Comparison of ENCODE assay signal across 14 mouse cellular contexts in the genomic region with DNA sequence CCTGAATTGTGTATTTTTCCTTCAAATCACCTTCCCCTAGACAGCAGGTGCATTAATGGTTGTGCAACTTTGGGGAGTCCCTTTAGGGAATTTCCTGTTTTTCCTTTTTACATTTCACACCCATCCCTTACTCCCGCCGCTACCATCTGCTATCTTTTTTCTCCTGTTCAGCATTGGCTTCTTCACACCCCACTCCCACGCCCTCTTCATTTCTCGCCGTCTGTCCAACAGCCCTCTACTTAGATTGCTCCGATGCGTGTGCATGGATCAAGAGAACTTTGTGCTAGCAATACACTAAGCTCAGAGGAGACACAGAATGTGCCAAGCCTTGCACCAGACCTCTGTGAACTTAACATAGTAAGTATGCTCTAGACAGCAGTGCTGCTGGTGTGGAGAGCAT. TPM values are rescaled to one million over a fixed set of nuclear protein-coding genes. Genes with fewer than 3 reads are reported as not detected.
DNase-seq lines count a peak whose midpoint lies in the region; ATAC-seq and TF ChIP-seq lines count a peak whose summit lies in the region.
"Had no signal": no experiment of that assay in that cellular context is flagged by ENCODE, and none has a peak within 500 bp of the region (broad histone marks: within the 10 kb centered on the region; RNA-seq: fewer than 3 reads in every experiment).

No protein-coding gene starts in this region.

- H3K9me3 ChIP-seq in forebrain, postnatal 0 days (ENCODE audit: low read length), result no peaks in the 10 kb centered on the region
- no peaks in the 10 kb centered on the region for H3K9me3 ChIP-seq in heart, embryonic 10.5 days
- H3K9me3 ChIP-seq: stomach, embryonic 15.5 days had no signal

- H3K27ac ChIP-seq in forebrain, postnatal 0 days (ENCODE audit: low read depth, low read length), result no peak overlapping the region
- H3K27ac ChIP-seq in heart, embryonic 10.5 days, result no peak overlapping the region
- H3K27ac ChIP-seq: hindbrain, embryonic 14.5 days; stomach, embryonic 15.5 days had no signal

- H3K27me3 ChIP-seq in forebrain, postnatal 0 days (ENCODE audit: insufficient read depth, low read length), result no peaks in the 10 kb centered on the region
- no peaks in the 10 kb centered on the region for H3K27me3 ChIP-seq in heart, embryonic 10.5 days (ENCODE audit: insufficient read depth, poor library complexity, severe bottlenecking)
- H3K27me3 ChIP-seq: stomach, embryonic 15.5 days had no signal

- no peak overlapping the region for H3K9ac ChIP-seq in forebrain, postnatal 0 days
- H3K9ac ChIP-seq: hindbrain, embryonic 14.5 days; stomach, embryonic 15.5 days had no signal

- H3K4me1 ChIP-seq in forebrain, postnatal 0 days (ENCODE audit: insufficient read depth), result no peaks in the 10 kb centered on the region
- H3K4me1 ChIP-seq in heart, embryonic 10.5 days, result no peaks in the 10 kb centered on the region
- H3K4me1 ChIP-seq: stomach, embryonic 15.5 days had no signal

- no peak for TF ChIP-seq CTCF in forebrain, postnatal 0 days (IDR thresholded peaks at IDR 0.05; ENCODE audit: low read depth)

- H3K4me3 ChIP-seq in forebrain, postnatal 0 days (ENCODE audit: low read depth, low read length), result no peak overlapping the region
- H3K4me3 ChIP-seq in heart, embryonic 10.5 days, result no peak overlapping the region
- H3K4me3 ChIP-seq: myocyte; stomach, embryonic 15.5 days had no signal

- no peak for DNase-seq in cerebellum, adult 11 months
- peak; percentile 21 for DNase-seq in forebrain, postnatal 0 days
- peak; percentile 34 to 72 for DNase-seq in layer of hippocampus, postnatal 14 days (ENCODE audit: low spot score in 2 of 2)
- DNase-seq in right cerebral cortex, postnatal 14 days, result peak; percentile 55
- no peak for DNase-seq in thymus, postnatal 4 days
- no peak for DNase-seq in embryo, embryonic 10.5 days (ENCODE audit: low spot score)
- DNase-seq in heart, embryonic 10.5 days (ENCODE audit: low spot score), result no peak
- DNase-seq: liver had no signal

- no peak overlapping the region for H3K4me2 ChIP-seq in forebrain, postnatal 0 days (ENCODE audit: low read depth)
- H3K4me2 ChIP-seq: hindbrain, embryonic 14.5 days; stomach, embryonic 15.5 days had no signal

- ATAC-seq in cerebellum, adult (ENCODE audit: insufficient number of reproducible peaks, low FRiP score, low TSS enrichment), result peak; percentile 80
- ATAC-seq in forebrain, postnatal 0 days, result peak; percentile 59

- H3K36me3 ChIP-seq in forebrain, postnatal 0 days (ENCODE audit: insufficient read depth), result no peaks in the 10 kb centered on the region; the same call in 1 of the 2 replicates
- 0 out of 2 replicates have a peak, but pooled peaks cover 5% of the 10 kb centered on the region for H3K36me3 ChIP-seq in heart, embryonic 10.5 days
- H3K36me3 ChIP-seq: stomach, embryonic 15.5 days had no signal

- 73% methylated on average over 7 of the region's 7 CpGs for WGBS in forebrain, postnatal 0 days
- 90% methylated on average over 7 of the region's 7 CpGs for WGBS in heart, embryonic 10.5 days

RNA-seq across cellular contexts. Expression of gene 3830406C13Rik, which starts 12.4 kb away (rescaled TPM):
- total RNA-seq in forebrain, postnatal 0 days (2014; rRNA removed), result 27.8 and 40.2 TPM in 2 replicates
- 35.2 and 39.0 TPM in 2 replicates for polyA plus RNA-seq in forebrain, postnatal 0 days (2015; fragmentation: Nextera tagmentation; extraction: Ambion mirVana)
- total RNA-seq in layer of hippocampus, postnatal 14 days (2021), result 10 to 100 TPM; 30.8 to 32.4 TPM
- polyA plus RNA-seq in heart, embryonic 10.5 days (2016; fragmentation: Nextera tagmentation; extraction: Ambion mirVana), result 20.5 and 21.9 TPM in 2 replicates

RNA-seq across cellular contexts. Expression of gene Gm49355, which starts 12.6 kb away (rescaled TPM):
- 0.15 TPM in 1 of 2 replicates, not detected in the other for total RNA-seq in forebrain, postnatal 0 days (2014; rRNA removed)
- 0.15 and 0.21 TPM in 2 replicates for polyA plus RNA-seq in forebrain, postnatal 0 days (2015; fragmentation: Nextera tagmentation; extraction: Ambion mirVana)
- under 1 TPM in 1 of 2 experiments, not detected in 1; 0.17 TPM for total RNA-seq in layer of hippocampus, postnatal 14 days (2021)
- 0.14 and 0.20 TPM in 2 replicates for polyA plus RNA-seq in heart, embryonic 10.5 days (2016; fragmentation: Nextera tagmentation; extraction: Ambion mirVana)

RNA-seq across cellular contexts. Expression of gene Fezf2, which starts 51.6 kb away (rescaled TPM):
- total RNA-seq in forebrain, postnatal 0 days (2014; rRNA removed), result 26.8 and 27.5 TPM in 2 replicates
- polyA plus RNA-seq in forebrain, postnatal 0 days (2015; fragmentation: Nextera tagmentation; extraction: Ambion mirVana), result 40.7 and 42.2 TPM in 2 replicates
- total RNA-seq in layer of hippocampus, postnatal 14 days (2021), result 10 to 100 TPM; 27.2 to 33.8 TPM
- polyA plus RNA-seq in heart, embryonic 10.5 days (2016; fragmentation: Nextera tagmentation; extraction: Ambion mirVana), result not detected in 2 replicates
- polyA plus RNA-seq: gonadal fat pad, adult 2 months; hindbrain, embryonic 14.5 days; kidney, embryonic 16.5 days; myocyte; stomach, embryonic 15.5 days had no signal

Comparison
In these comparisons a context has a peak if more than half of its experiments do, and no peak if none do; other contexts are left out.
1. DNase-seq: peak in forebrain, postnatal 0 days (single experiment), layer of hippocampus, postnatal 14 days (2 of 2) and right cerebral cortex, postnatal 14 days (single experiment); none in cerebellum, adult 11 months (single experiment), thymus, postnatal 4 days (single experiment), embryo, embryonic 10.5 days (single experiment) and heart, embryonic 10.5 days (single experiment).